In the genomic region with DNA sequence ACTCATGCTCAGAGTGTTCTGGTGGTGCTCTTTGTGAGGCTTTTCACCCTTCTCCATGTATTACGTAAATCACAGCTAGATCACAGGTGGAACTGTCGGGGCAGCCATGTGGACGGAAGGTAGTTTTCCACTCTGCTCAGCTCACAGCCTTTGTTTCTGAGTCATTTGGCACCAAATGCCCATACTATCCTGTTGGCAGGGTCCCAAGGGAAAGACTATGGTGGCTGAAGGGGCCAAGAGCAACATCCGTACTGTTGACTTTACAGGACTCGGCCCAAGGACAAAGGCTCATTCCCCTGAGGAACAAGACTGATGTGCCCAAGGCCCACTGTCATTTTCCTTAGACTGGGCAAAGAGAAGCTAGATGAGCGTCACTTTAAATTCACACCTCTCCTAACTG, we compare ENCODE assay signal across 12 mouse cellular contexts. TPM values are rescaled to one million over a fixed set of nuclear protein-coding genes. Genes with fewer than 3 reads are reported as not detected.
DNase-seq lines count a peak whose midpoint lies in the region; ATAC-seq and TF ChIP-seq lines count a peak whose summit lies in the region.
"Had no signal": no experiment of that assay in that cellular context is flagged by ENCODE, and none has a peak within 500 bp of the region (broad histone marks: within the 10 kb centered on the region; RNA-seq: fewer than 3 reads in every experiment).

No protein-coding gene starts in this region.

- no peak for TF ChIP-seq POLR2A in cerebellum, adult 2 months (IDR thresholded peaks at IDR 0.05; ENCODE audit: borderline replicate concordance, insufficient read depth, low read length)

- WGBS in cerebellum, adult 2 months = 38% methylated on average over 6 of the region's 6 CpGs
- WGBS in midbrain, embryonic 11.5 days = 88% methylated on average over 6 of the region's 6 CpGs

- DNase-seq in cerebellum, adult 2 months = peak; percentile 32 to 55
- DNase-seq in cerebellum, postnatal 14 days = no peak
- DNase-seq in 3134 (ENCODE audit: extremely low read depth, insufficient read length, low spot score) = peak; percentile 60
- peak; percentile 37 for DNase-seq in gonadal fat pad, adult 2 months (ENCODE audit: low read depth)
- peak; percentile 43 for DNase-seq in kidney, postnatal 10 days
- DNase-seq in left cerebral cortex, postnatal 14 days (ENCODE audit: low spot score in 2 of 2) = no peak
- no peak for DNase-seq in midbrain, embryonic 11.5 days (ENCODE audit: low spot score, missing footprints)

- H3K4me2 ChIP-seq in midbrain, embryonic 11.5 days = no peak overlapping the region
- H3K4me2 ChIP-seq: forebrain, embryonic 12.5 days; liver, embryonic 12.5 days; midbrain, embryonic 15.5 days; neural tube, embryonic 15.5 days had no signal

- H3K4me3 ChIP-seq in cerebellum, adult 2 months (replicated peaks; ENCODE audit: insufficient read depth, low read depth, low read length) = no peak overlapping the region
- H3K4me3 ChIP-seq in midbrain, embryonic 11.5 days (ENCODE audit: low read depth, low read length) = no peak overlapping the region
- H3K4me3 ChIP-seq: forebrain, embryonic 12.5 days; liver, embryonic 12.5 days; midbrain, embryonic 15.5 days; neural tube, embryonic 15.5 days had no signal

- no peaks in the 10 kb centered on the region; the same call in 1 of the 2 replicates for H3K9me3 ChIP-seq in midbrain, embryonic 11.5 days (ENCODE audit: control insufficient read depth, low read length)
- H3K9me3 ChIP-seq: liver, embryonic 12.5 days; midbrain, embryonic 15.5 days; neural tube, embryonic 15.5 days had no signal

- no peak overlapping the region for H3K9ac ChIP-seq in midbrain, embryonic 11.5 days (ENCODE audit: low read length)
- H3K9ac ChIP-seq: forebrain, embryonic 12.5 days; liver, embryonic 12.5 days; midbrain, embryonic 15.5 days; neural tube, embryonic 15.5 days had no signal

- no peak for TF ChIP-seq CTCF in cerebellum, adult 2 months (IDR thresholded peaks at IDR 0.05; ENCODE audit: borderline replicate concordance, insufficient read depth, low read depth, low read length)

- no peak for ATAC-seq in midbrain, embryonic 11.5 days (ENCODE audit: low FRiP score)
- no peak for ATAC-seq in CD4-positive, CD25-positive, alpha-beta regulatory T cell, adult 4 months
- ATAC-seq: liver, embryonic 12.5 days; midbrain, embryonic 15.5 days had no signal

- H3K27me3 ChIP-seq in cerebellum, adult 2 months (ENCODE audit: control insufficient read depth, insufficient read depth, low read length) = no peaks in the 10 kb centered on the region
- H3K27me3 ChIP-seq in midbrain, embryonic 11.5 days (ENCODE audit: control insufficient read depth, insufficient read depth, low read length) = no peaks in the 10 kb centered on the region
- H3K27me3 ChIP-seq: forebrain, embryonic 12.5 days; liver, embryonic 12.5 days; midbrain, embryonic 15.5 days; neural tube, embryonic 15.5 days had no signal

- H3K36me3 ChIP-seq in midbrain, embryonic 11.5 days (ENCODE audit: control insufficient read depth, insufficient read depth, low read length) = no peaks in the 10 kb centered on the region
- H3K36me3 ChIP-seq: forebrain, embryonic 12.5 days; liver, embryonic 12.5 days; midbrain, embryonic 15.5 days; neural tube, embryonic 15.5 days had no signal

- intact Hi-C loops in left cerebral cortex, postnatal 14 days (cut with DNase I) = no loop called here

- H3K27ac ChIP-seq in cerebellum, adult 2 months (ENCODE audit: insufficient read depth, low read length) = no peak overlapping the region
- H3K27ac ChIP-seq in midbrain, embryonic 11.5 days (ENCODE audit: low read depth, low read length) = no peak overlapping the region
- H3K27ac ChIP-seq: forebrain, embryonic 12.5 days; liver, embryonic 12.5 days; midbrain, embryonic 15.5 days; neural tube, embryonic 15.5 days had no signal

- H3K4me1 ChIP-seq in cerebellum, adult 2 months (ENCODE audit: control insufficient read depth, insufficient read depth, low read length) = peaks cover 7% of the 10 kb centered on the region
- no peaks in the 10 kb centered on the region for H3K4me1 ChIP-seq in midbrain, embryonic 11.5 days (ENCODE audit: control insufficient read depth, insufficient read depth, low read length)
- H3K4me1 ChIP-seq: forebrain, embryonic 12.5 days; liver, embryonic 12.5 days; midbrain, embryonic 15.5 days; neural tube, embryonic 15.5 days had no signal

RNA-seq across cellular contexts. Expression of a gene that starts 30.0 kb away (rescaled TPM):
- polyA plus RNA-seq in cerebellum, adult 2 months (2012; rRNA removed) = 82.9 and 105 TPM in 2 replicates
- polyA plus RNA-seq in gonadal fat pad, adult 2 months (2012; rRNA removed) = 15.8 and 24.3 TPM in 2 replicates
- total RNA-seq in left cerebral cortex, postnatal 14 days (2021) = 100 to 1,000 TPM; 246 to 257 TPM
- polyA plus RNA-seq in midbrain, embryonic 11.5 days (2014; fragmentation: Nextera tagmentation; extraction: Ambion mirVana) = 28.6 and 33.6 TPM in 2 replicates
- polyA plus RNA-seq in CD4-positive, CD25-positive, alpha-beta regulatory T cell, adult 4 months (2017; shearing (Covaris generic)) = under 1 TPM in 1 of 2 experiments, not detected in 1; 0.20 TPM

Comparison
In these comparisons a context has a peak if more than half of its experiments do, and no peak if none do; other contexts are left out.
1. DNase-seq: peak in cerebellum, adult 2 months (2 of 2), 3134 (single experiment), gonadal fat pad, adult 2 months (single experiment) and kidney, postnatal 10 days (single experiment); none in cerebellum, postnatal 14 days (0 of 2), left cerebral cortex, postnatal 14 days (0 of 2) and midbrain, embryonic 11.5 days (single experiment).
2. RNA of a gene that starts 30.0 kb away (polyA plus RNA-seq): 82.9 to 105 TPM in cerebellum, adult 2 months, 28.6 to 33.6 TPM in midbrain, embryonic 11.5 days and 15.8 to 24.3 TPM in gonadal fat pad, adult 2 months; 0.20 TPM in CD4-positive, CD25-positive, alpha-beta regulatory T cell, adult 4 months; every median in the first group is over 10 times any median in the second.